In the genomic region with DNA sequence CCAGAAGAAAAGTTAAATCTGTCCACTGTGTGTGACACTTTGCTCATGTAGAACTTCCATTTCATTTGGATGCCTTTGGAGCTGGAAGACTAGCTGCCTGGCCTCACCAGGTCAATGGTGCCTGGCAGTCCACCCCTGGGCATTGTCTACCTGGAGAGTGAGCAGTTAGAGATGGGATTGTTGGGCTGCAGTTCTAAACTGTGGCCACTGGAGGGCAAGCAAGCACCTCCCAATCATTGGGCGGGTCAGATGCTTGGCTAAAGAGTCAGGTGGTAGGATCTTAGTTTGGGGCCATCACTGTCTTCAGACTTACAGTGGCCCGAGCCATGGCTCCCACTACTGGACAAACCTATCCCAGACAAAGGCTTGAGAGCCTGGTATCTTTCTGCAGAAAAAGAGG, we compare ENCODE assay signal across 9 mouse cellular contexts. TPM values are rescaled to one million over a fixed set of nuclear protein-coding genes. Genes with fewer than 3 reads are reported as not detected.
DNase-seq lines count a peak whose midpoint lies in the region; ATAC-seq and TF ChIP-seq lines count a peak whose summit lies in the region.
"Had no signal": no experiment of that assay in that cellular context is flagged by ENCODE, and none has a peak within 500 bp of the region (broad histone marks: within the 10 kb centered on the region; RNA-seq: fewer than 3 reads in every experiment).

No protein-coding gene starts in this region.

- no peaks in the 10 kb centered on the region for H3K9me3 ChIP-seq in E14TG2a.4 (ENCODE audit: low read length)
- no peaks in the 10 kb centered on the region for H3K9me3 ChIP-seq in lung, postnatal 0 days (ENCODE audit: low read length)
- H3K9me3 ChIP-seq: limb, embryonic 12.5 days had no signal

- no peak overlapping the region for H3K4me2 ChIP-seq in lung, postnatal 0 days (replicated peaks; ENCODE audit: low read depth, low read length)
- H3K4me2 ChIP-seq: limb, embryonic 12.5 days had no signal

- no peak overlapping the region for H3K27ac ChIP-seq in lung, postnatal 0 days (ENCODE audit: low read length)
- H3K27ac ChIP-seq: limb, embryonic 12.5 days had no signal

- no peak for TF ChIP-seq EP300 in lung, postnatal 0 days (IDR thresholded peaks at IDR 0.05)

- intact Hi-C loops in heart, postnatal 10 days (cut with DNase I), result loop anchor here (1.0 to 5.0 kb wide), 4 partner anchors 82 to 1202 kb away; partner anchors contain the start of gene 4931423N10Rik

- WGBS in lung, postnatal 0 days, result 0% methylated on average over 2 of the region's 2 CpGs

- no peak overlapping the region for H3K4me3 ChIP-seq in E14TG2a.4 (replicated peaks; ENCODE audit: low read length)
- no peak overlapping the region for H3K4me3 ChIP-seq in lung, postnatal 0 days (ENCODE audit: low read depth, low read length)
- H3K4me3 ChIP-seq: limb, embryonic 12.5 days had no signal

- no peak overlapping the region for H3K9ac ChIP-seq in lung, postnatal 0 days (replicated peaks; ENCODE audit: low read depth)
- H3K9ac ChIP-seq: limb, embryonic 12.5 days had no signal

- DNase-seq in adrenal gland, postnatal 14 days, result peak; percentile 76
- DNase-seq in embryo, embryonic 9.5 days (ENCODE audit: extremely low spot score), result peak; percentile 61
- peak; percentile 68 to 84 for DNase-seq in heart, postnatal 10 days
- DNase-seq in kidney, postnatal 4 days, result peak; percentile 85 to 89
- peak; percentile 71 for DNase-seq in lung, postnatal 0 days (ENCODE audit: low spot score)
- DNase-seq in ovary, postnatal 10 days (ENCODE audit: low spot score), result peak; percentile 42
- peak; percentile 62 for DNase-seq in thymus, postnatal 0 days (ENCODE audit: low spot score)

- peak; percentile 82 for TF ChIP-seq CTCF in E14TG2a.4 (conservative IDR thresholded peaks at IDR 0.05; ENCODE audit: low read length)
- peak; percentile 98 for TF ChIP-seq CTCF in lung, postnatal 0 days (IDR thresholded peaks at IDR 0.05)

- H3K36me3 ChIP-seq in E14TG2a.4 (ENCODE audit: insufficient read depth, low read length), result peaks cover 10% of the 10 kb centered on the region
- no peaks in the 10 kb centered on the region for H3K36me3 ChIP-seq in lung, postnatal 0 days (ENCODE audit: insufficient read depth, low read length)
- H3K36me3 ChIP-seq: limb, embryonic 12.5 days had no signal

- peaks cover 17% of the 10 kb centered on the region for H3K27me3 ChIP-seq in E14TG2a.4 (ENCODE audit: insufficient read depth, low read length)
- 0 out of 2 replicates have a peak, but pooled peaks cover 3% of the 10 kb centered on the region for H3K27me3 ChIP-seq in lung, postnatal 0 days (replicated peaks; ENCODE audit: insufficient read depth, low read length)

- ATAC-seq in lung, postnatal 0 days, result peak; percentile 46

- peaks cover 13% of the 10 kb centered on the region for H3K4me1 ChIP-seq in E14TG2a.4 (replicated peaks; ENCODE audit: low read depth, low read length)
- no peaks in the 10 kb centered on the region; the same call in 1 of the 2 replicates for H3K4me1 ChIP-seq in lung, postnatal 0 days (ENCODE audit: insufficient read depth, low read depth, low read length)

RNA-seq across cellular contexts. Expression of gene Psd4, which starts 41.8 kb away (rescaled TPM):
- 3.7 and 7.9 TPM in 2 replicates for total RNA-seq in adrenal gland, postnatal 14 days (2021)
- total RNA-seq in heart, postnatal 10 days (2021), result 1 to 10 TPM; 1.3 to 2.2 TPM
- 2.6 and 3.0 TPM in 2 replicates for polyA plus RNA-seq in lung, postnatal 0 days (2015; fragmentation: Nextera tagmentation; extraction: Ambion mirVana)
- 39.5 and 42.1 TPM in 2 replicates for polyA plus RNA-seq in thymus, postnatal 0 days (2015; fragmentation: Nextera tagmentation; extraction: Ambion mirVana)
